Mouse (Mus musculus) forebrain, embryonic 13.5 days (tissue): Measurements from ENCODE around the gene Itga8. TPM values are rescaled to one million over a fixed set of nuclear protein-coding genes. Genes with fewer than 3 reads are reported as not detected.

ENCODE experiments used
- ATAC-seq: fragments of 200-750 bp; cut with Nextera tagmentation; 2 replicates; pipeline ENCODE4 v1.8.0; 2017
- H3K27ac ChIP-seq: fragments of 300-500 bp; sonication (generic); 2 replicates; pipeline ENCODE4 v1.5.1; 2015; ENCODE audit warnings: inconsistent platforms, mild to moderate bottlenecking, moderate library complexity
- H3K27me3 ChIP-seq: fragments of 300-500 bp; sonication (generic); 2 replicates; pipeline ENCODE4 v1.6.1; 2015; ENCODE audit warnings: mild to moderate bottlenecking, inconsistent platforms
- H3K36me3 ChIP-seq: fragments of 300-500 bp; sonication (generic); 2 replicates; pipeline ENCODE4 v1.6.1; 2015; ENCODE audit warnings: mild to moderate bottlenecking, inconsistent platforms; ENCODE audit not compliant: poor library complexity, severe bottlenecking
- H3K4me1 ChIP-seq: fragments of 300-500 bp; sonication (generic); 2 replicates; pipeline ENCODE4 v1.6.1; 2015; ENCODE audit warnings: inconsistent platforms
- H3K4me2 ChIP-seq: fragments of 300-500 bp; sonication (generic); 2 replicates; pipeline ENCODE4 v1.6.1; 2015; ENCODE audit warnings: inconsistent platforms, mild to moderate bottlenecking, moderate library complexity
- H3K4me3 ChIP-seq: fragments of 300-500 bp; sonication (generic); 2 replicates; pipeline ENCODE4 v1.5.1; 2015; ENCODE audit warnings: mild to moderate bottlenecking, inconsistent platforms
- H3K9ac ChIP-seq: fragments of 300-500 bp; sonication (generic); 2 replicates; pipeline ENCODE4 v1.6.1; 2015; ENCODE audit warnings: mild to moderate bottlenecking, inconsistent platforms
- H3K9me3 ChIP-seq: fragments of 300-500 bp; sonication (generic); replicated peaks from 2 replicates; pipeline ENCODE4 v1.6.1; 2016; ENCODE audit warnings: inconsistent platforms
- WGBS: fragments of 180-500 bp; shearing (Covaris S2); methylation state at CpG from one replicate; pipeline ENCODE4 v1.1.7; 2015; 5-methylcytosine and 5-hydroxymethylcytosine counted together
- polyA plus RNA-seq: library from polyadenylated mRNA; unstranded; fragments of >200 nt; fragmentation: Nextera tagmentation; extraction: Ambion mirVana; gene quantifications from 2 replicates; pipeline ENCODE4 v1.2.1, GENCODE M21; 2015

The Itga8 gene
- polyA plus RNA-seq, 1 experiment from 2014 or later: 1.7 TPM

GRCm38 (mm10) chr2:12180635-12181034 lies 121.1 kb downstream of the Itga8 start:
- no peaks in the 10 kb centered on the region for H3K4me1 ChIP-seq
- no peaks in the 10 kb centered on the region for H3K9me3 ChIP-seq
- 88% methylated on average over 2 of the region's 2 CpGs for WGBS
- no peaks in the 10 kb centered on the region for H3K27me3 ChIP-seq
- H3K4me2 ChIP-seq: no peak overlapping the region
- no peak overlapping the region for H3K9ac ChIP-seq
- no peak overlapping the region for H3K4me3 ChIP-seq
- no peak overlapping the region for H3K27ac ChIP-seq
- no peak for ATAC-seq
- H3K36me3 ChIP-seq: no peaks in the 10 kb centered on the region

- Histone ChIP-seq H3K4me2 (no peak overlapping the region), H3K27me3 (no peaks in the 10 kb centered on the region), H3K4me3 (no peak overlapping the region), H3K36me3 (no peaks in the 10 kb centered on the region), H3K9ac (no peak overlapping the region), H3K27ac (no peak overlapping the region), H3K9me3 (no peaks in the 10 kb centered on the region), H3K4me1 (no peaks in the 10 kb centered on the region)
- WGBS: 62% methylated on average over 7 of the region's 7 CpGs
- no peak for ATAC-seq
Measured at GRCm38 (mm10) chr2:12174722-12175427, 126.8 kb downstream of the Itga8 start.

- Histone ChIP-seq H3K36me3 (no peaks in the 10 kb centered on the region), H3K9me3 (no peaks in the 10 kb centered on the region), H3K27me3 (no peaks in the 10 kb centered on the region), H3K9ac (no peak overlapping the region), H3K27ac (no peak overlapping the region), H3K4me2 (no peak overlapping the region), H3K4me1 (no peaks in the 10 kb centered on the region), H3K4me3 (no peak overlapping the region)
- no peak for ATAC-seq
Measured at GRCm38 (mm10) chr2:12170221-12170620, 131.5 kb downstream of the Itga8 start.

DNA sequence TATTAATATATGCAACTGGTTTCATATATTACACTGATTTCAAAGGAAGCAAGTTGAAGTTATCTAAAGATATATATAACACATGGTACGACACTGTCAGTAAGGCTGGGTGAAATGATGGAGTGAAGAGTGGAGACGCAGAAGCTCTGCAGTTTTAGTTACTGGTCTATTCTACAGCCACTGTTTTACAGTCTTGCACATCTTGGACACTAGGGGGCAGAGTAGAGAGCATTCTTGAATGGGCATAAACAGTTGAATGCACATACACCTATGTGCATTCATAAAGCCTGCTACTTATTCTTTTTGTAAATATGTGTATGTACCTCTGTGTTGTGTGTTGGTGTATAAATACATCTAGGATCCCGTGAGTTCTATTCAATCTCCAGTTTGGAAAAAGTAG lies 141.2 kb downstream of the Itga8 start:
- no peak overlapping the region for H3K9ac ChIP-seq
- 0 out of 2 replicates have a peak, but pooled peaks have one; percentile 45 for ATAC-seq
- WGBS: 81% methylated on average over 3 of the region's 3 CpGs

GRCm38 (mm10) chr2:12157001-12157400 lies 144.7 kb downstream of the Itga8 start:
- Histone ChIP-seq H3K4me1 (no peaks in the 10 kb centered on the region), H3K9ac (no peak overlapping the region), H3K9me3 (no peaks in the 10 kb centered on the region), H3K4me2 (no peak overlapping the region), H3K36me3 (no peaks in the 10 kb centered on the region), H3K4me3 (no peak overlapping the region), H3K27me3 (no peaks in the 10 kb centered on the region), H3K27ac (no peak overlapping the region)
- WGBS: 54% methylated on average over 1 of the region's 1 CpGs
- no peak for ATAC-seq

More for the DNA sequence above, 141.2 kb downstream of the Itga8 start:
- Histone ChIP-seq H3K27me3 (no peaks in the 10 kb centered on the region), H3K9me3 (no peaks in the 10 kb centered on the region), H3K27ac (no peak overlapping the region), H3K36me3 (no peaks in the 10 kb centered on the region), H3K4me1 (no peaks in the 10 kb centered on the region), H3K4me2 (no peak overlapping the region), H3K4me3 (no peak overlapping the region)

DNA sequence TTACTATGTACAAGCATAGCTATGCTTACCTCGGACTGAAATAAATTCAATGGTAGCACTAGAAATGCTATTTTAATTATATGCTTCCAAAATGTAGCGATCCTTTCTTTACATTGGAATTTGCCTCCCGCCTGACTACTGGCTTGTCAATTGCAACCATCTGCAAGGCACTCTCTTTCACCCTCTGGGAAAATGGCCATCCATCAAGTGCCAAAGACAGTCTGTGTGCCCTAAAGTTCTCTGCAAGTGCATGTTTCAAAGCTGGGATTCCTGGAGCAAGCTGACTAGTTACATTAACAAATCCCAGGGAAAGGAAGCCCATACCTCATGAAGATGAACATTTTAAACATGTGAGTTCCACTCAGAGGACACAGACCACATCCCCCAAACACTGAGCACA lies 145.3 kb downstream of the Itga8 start:
- Histone ChIP-seq H3K27me3 (no peaks in the 10 kb centered on the region), H3K36me3 (no peaks in the 10 kb centered on the region), H3K4me2 (no peak overlapping the region), H3K4me1 (no peaks in the 10 kb centered on the region), H3K9ac (no peak overlapping the region), H3K9me3 (no peaks in the 10 kb centered on the region), H3K4me3 (no peak overlapping the region), H3K27ac (no peak overlapping the region)
- 83% methylated on average over 3 of the region's 3 CpGs for WGBS
- no peak for ATAC-seq

DNA sequence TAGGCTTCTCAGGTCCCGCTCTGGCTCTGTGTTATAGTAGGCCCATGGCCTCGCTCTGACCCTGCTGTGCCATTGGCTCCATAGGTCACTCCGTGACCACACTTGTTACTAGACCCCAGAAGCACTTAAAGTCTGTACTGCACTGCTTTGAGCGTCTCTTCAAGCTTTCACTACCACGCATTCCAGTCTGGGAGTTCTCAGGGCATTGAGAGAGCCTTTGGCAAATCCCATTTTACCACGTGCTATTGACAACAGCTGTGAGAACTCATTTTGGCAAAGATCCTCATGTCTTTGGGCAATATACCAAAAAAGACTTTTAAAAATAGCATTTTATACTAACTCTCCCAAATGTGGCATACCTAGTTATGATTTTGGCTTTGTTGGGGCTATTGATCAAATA lies 147.0 kb downstream of the Itga8 start:
- Histone ChIP-seq H3K9ac (no peak overlapping the region), H3K27ac (no peak overlapping the region), H3K4me2 (no peak overlapping the region), H3K27me3 (no peaks in the 10 kb centered on the region), H3K9me3 (no peaks in the 10 kb centered on the region), H3K36me3 (no peaks in the 10 kb centered on the region), H3K4me3 (no peak overlapping the region), H3K4me1 (no peaks in the 10 kb centered on the region)
- peak; percentile 53; the same call in 1 of the 2 replicates for ATAC-seq
- WGBS: 84% methylated on average over 6 of the region's 6 CpGs

DNA sequence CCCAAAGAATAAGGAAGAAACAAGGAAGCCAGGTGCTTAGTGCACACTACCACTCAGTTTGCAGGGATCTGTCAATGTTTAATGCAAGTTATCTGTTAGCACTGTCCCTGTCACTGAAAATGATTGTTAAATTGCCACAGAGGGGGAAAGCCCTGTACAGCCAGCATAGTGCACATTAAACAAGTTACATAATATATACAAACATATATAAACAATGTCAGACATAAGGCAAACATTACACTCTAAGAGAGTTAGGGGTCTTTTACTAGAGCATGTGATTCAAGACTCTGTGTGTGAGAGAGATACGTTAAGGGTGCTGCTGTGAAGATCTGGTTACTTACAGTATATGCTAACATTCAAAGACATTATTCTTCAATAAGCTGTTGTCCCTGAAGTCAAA lies 148.2 kb downstream of the Itga8 start:
- Histone ChIP-seq H3K27me3 (no peaks in the 10 kb centered on the region), H3K4me2 (no peak overlapping the region), H3K9me3 (no peaks in the 10 kb centered on the region), H3K36me3 (no peaks in the 10 kb centered on the region), H3K27ac (no peak overlapping the region), H3K4me1 (no peaks in the 10 kb centered on the region), H3K9ac (no peak overlapping the region), H3K4me3 (no peak overlapping the region)
- WGBS: 80% methylated on average over 1 of the region's 1 CpGs
- no peak for ATAC-seq

DNA sequence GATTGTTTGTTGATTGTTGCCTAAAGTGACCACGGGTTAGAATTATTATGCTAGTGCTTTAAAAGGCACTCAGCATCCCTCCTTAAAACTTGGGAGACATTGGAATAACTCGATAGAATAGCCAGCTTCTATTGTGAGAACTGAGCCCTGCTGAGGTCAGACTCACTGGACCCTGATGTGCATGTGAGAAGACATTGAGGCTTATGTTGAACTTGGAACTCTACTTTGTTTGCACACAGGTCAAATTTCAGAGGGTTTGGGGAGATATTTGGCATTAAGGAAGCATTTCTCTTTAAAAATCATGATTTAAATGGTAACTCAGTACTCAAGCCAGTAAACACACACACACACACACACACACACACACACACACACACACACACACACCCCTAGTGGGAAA lies 153.8 kb downstream of the Itga8 start:
- H3K27ac ChIP-seq: no peak overlapping the region
- H3K4me1 ChIP-seq: no peaks in the 10 kb centered on the region
- 77% methylated on average over 2 of the region's 2 CpGs for WGBS
- H3K9ac ChIP-seq: no peak overlapping the region
- no peak for ATAC-seq
- no peak overlapping the region for H3K4me3 ChIP-seq
- no peaks in the 10 kb centered on the region for H3K36me3 ChIP-seq
- H3K4me2 ChIP-seq: no peak overlapping the region
- H3K9me3 ChIP-seq: no peaks in the 10 kb centered on the region
- no peaks in the 10 kb centered on the region for H3K27me3 ChIP-seq

DNA sequence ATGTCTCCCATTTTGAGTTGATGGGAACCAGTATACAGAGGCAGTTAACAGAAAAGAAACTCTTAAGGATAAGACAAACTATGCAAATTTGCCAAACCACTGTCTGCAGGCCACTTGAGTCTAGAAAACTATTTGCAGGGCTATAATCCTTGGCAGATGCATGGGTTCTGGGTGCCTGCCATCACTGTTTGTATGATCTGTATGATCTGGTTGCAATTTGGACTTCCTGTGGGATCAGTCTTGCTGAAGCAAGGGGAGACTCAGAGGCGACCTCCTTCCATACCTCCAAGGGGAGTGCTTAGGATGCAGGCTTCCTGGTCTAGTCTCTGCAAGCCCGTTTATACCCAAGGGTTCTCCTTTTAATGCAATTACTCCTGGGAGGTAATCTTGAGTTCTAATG lies 155.1 kb downstream of the Itga8 start:
- no peak overlapping the region for H3K9ac ChIP-seq
- H3K4me3 ChIP-seq: no peak overlapping the region
- H3K4me2 ChIP-seq: no peak overlapping the region
- H3K4me1 ChIP-seq: no peaks in the 10 kb centered on the region
- no peaks in the 10 kb centered on the region for H3K27me3 ChIP-seq
- H3K36me3 ChIP-seq: no peaks in the 10 kb centered on the region
- no peak for ATAC-seq
- no peaks in the 10 kb centered on the region for H3K9me3 ChIP-seq
- H3K27ac ChIP-seq: no peak overlapping the region
- WGBS: 68% methylated on average over 2 of the region's 2 CpGs

DNA sequence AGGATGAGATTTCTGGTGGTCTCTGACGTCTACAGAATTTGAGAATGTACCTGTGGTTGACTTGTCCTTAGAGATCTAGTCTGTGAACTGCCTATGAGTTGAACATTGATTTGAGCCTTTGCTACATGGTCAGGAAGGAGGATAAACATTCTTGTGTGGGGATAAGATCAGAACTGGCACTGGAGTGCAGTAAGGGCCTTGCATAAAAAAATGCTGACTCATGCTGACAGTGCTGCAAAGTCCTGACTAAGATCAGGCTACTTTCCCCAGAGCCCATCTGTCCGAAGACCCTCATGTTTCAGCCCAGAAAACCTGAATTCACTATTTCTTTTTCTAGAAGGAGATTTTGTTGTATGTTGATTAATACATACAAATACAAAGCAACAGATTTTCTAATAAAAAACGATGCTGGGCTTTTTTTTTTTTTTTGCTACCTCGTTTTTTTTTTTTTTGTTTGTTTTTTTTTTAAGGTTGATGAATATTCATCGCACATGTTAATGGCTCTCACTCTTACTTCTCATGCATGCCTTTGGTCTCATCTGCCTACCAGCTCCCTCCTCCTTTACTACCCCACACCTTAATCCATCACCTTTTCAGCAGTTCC lies 162.9 kb downstream of the Itga8 start:
- ATAC-seq: no peak
- no peaks in the 10 kb centered on the region for H3K27me3 ChIP-seq
- no peak overlapping the region for H3K9ac ChIP-seq
- H3K4me2 ChIP-seq: no peak overlapping the region
- no peak overlapping the region for H3K4me3 ChIP-seq
- no peak overlapping the region for H3K27ac ChIP-seq
- H3K4me1 ChIP-seq: no peaks in the 10 kb centered on the region
- 87% methylated on average over 5 of the region's 5 CpGs for WGBS
- no peaks in the 10 kb centered on the region for H3K9me3 ChIP-seq
- no peaks in the 10 kb centered on the region for H3K36me3 ChIP-seq

- Histone ChIP-seq H3K4me3 (no peak overlapping the region), H3K36me3 (no peaks in the 10 kb centered on the region), H3K4me1 (no peaks in the 10 kb centered on the region), H3K9me3 (no peaks in the 10 kb centered on the region), H3K27ac (no peak overlapping the region), H3K9ac (no peak overlapping the region), H3K4me2 (no peak overlapping the region), H3K27me3 (no peaks in the 10 kb centered on the region)
- no peak for ATAC-seq
Measured at GRCm38 (mm10) chr2:12126580-12126979, 175.1 kb downstream of the Itga8 start.

GRCm38 (mm10) chr2:12115479-12115878 lies 186.2 kb downstream of the Itga8 start:
- no peaks in the 10 kb centered on the region for H3K36me3 ChIP-seq
- H3K4me3 ChIP-seq: no peak overlapping the region
- H3K4me1 ChIP-seq: no peaks in the 10 kb centered on the region
- no peak overlapping the region for H3K4me2 ChIP-seq
- H3K27ac ChIP-seq: no peak overlapping the region
- no peak overlapping the region for H3K9ac ChIP-seq
- no peaks in the 10 kb centered on the region for H3K9me3 ChIP-seq
- H3K27me3 ChIP-seq: no peaks in the 10 kb centered on the region
- WGBS: 96% methylated on average over 2 of the region's 2 CpGs
- ATAC-seq: no peak
